Mouse (Mus musculus) embryonic facial prominence, embryonic 13.5 days (tissue): ENCODE results near the gene Son. TPM values are rescaled to one million over a fixed set of nuclear protein-coding genes. Genes with fewer than 3 reads are reported as not detected.
A peak's percentile ranks its signal among the peaks of the same experiment; 100 is the strongest.

Source experiments
- ATAC-seq: fragments of 200-750 bp; cut with Nextera tagmentation; 2 replicates; pipeline ENCODE4 v1.8.0; 2017; ENCODE audit warnings: low read depth; ENCODE audit not compliant: insufficient number of reproducible peaks, insufficient read depth, low FRiP score, low TSS enrichment
- H3K27ac ChIP-seq: fragments of 300-500 bp; sonication (generic); 2 replicates; pipeline ENCODE4 v1.5.1; 2015; ENCODE audit warnings: moderate library complexity, mild to moderate bottlenecking, inconsistent platforms
- H3K27me3 ChIP-seq: fragments of 300-500 bp; sonication (generic); 2 replicates; pipeline ENCODE4 v1.6.1; 2015; ENCODE audit warnings: mild to moderate bottlenecking, inconsistent platforms
- H3K36me3 ChIP-seq: fragments of 300-500 bp; sonication (generic); 2 replicates; pipeline ENCODE4 v1.6.1; 2015; ENCODE audit warnings: mild to moderate bottlenecking, inconsistent platforms
- H3K4me1 ChIP-seq: fragments of 300-500 bp; sonication (generic); 2 replicates; pipeline ENCODE4 v1.6.1; 2015; ENCODE audit warnings: inconsistent platforms
- H3K4me2 ChIP-seq: fragments of 300-500 bp; sonication (generic); 2 replicates; pipeline ENCODE4 v1.6.1; 2015; ENCODE audit warnings: moderate library complexity, mild to moderate bottlenecking, inconsistent platforms
- H3K4me3 ChIP-seq: fragments of 300-500 bp; sonication (generic); 2 replicates; pipeline ENCODE4 v1.5.1; 2015; ENCODE audit warnings: mild to moderate bottlenecking, inconsistent platforms
- H3K9ac ChIP-seq: fragments of 300-500 bp; sonication (generic); 2 replicates; pipeline ENCODE4 v1.6.1; 2015; ENCODE audit warnings: mild to moderate bottlenecking, inconsistent platforms
- H3K9me3 ChIP-seq: fragments of 300-500 bp; sonication (generic); 2 replicates; pipeline ENCODE4 v1.6.1; 2016; ENCODE audit warnings: inconsistent platforms
- WGBS: fragments of 180-500 bp; shearing (Covaris S2); methylation state at CpG from one replicate; pipeline ENCODE4 v1.1.7; 2015; ENCODE audit warnings: mixed read lengths; 5-methylcytosine and 5-hydroxymethylcytosine counted together
- polyA plus RNA-seq: library from polyadenylated mRNA; unstranded; fragments of >200 nt; fragmentation: Nextera tagmentation; extraction: Ambion mirVana; gene quantifications from 2 replicates; pipeline ENCODE4 v1.2.1, GENCODE M21; 2015

Son gene
- polyA plus RNA-seq, 1 experiment from 2014 or later, result 164 TPM

GRCm38 (mm10) chr16:91658471-91658870 is 11.2 kb downstream of the Son start:
- Histone ChIP-seq H3K9ac (no peak overlapping the region), H3K9me3 (no peaks in the 10 kb centered on the region; the same call in 1 of the 2 replicates), H3K4me1 (0 out of 2 replicates have a peak, but pooled peaks cover 2% of the 10 kb centered on the region), H3K27me3 (no peaks in the 10 kb centered on the region), H3K4me2 (no peak overlapping the region), H3K36me3 (peaks cover 93% of the 10 kb centered on the region), H3K4me3 (no peak overlapping the region), H3K27ac (no peak overlapping the region)
- no peak for ATAC-seq
- 94% methylated on average over 5 of the region's 5 CpGs for WGBS

GRCm38 (mm10) chr16:91659798-91660197 is 12.5 kb downstream of the Son start:
- H3K9ac ChIP-seq, result no peak overlapping the region
- no peak for ATAC-seq
- no peaks in the 10 kb centered on the region; the same call in 1 of the 2 replicates for H3K9me3 ChIP-seq
- no peaks in the 10 kb centered on the region for H3K27me3 ChIP-seq
- H3K4me1 ChIP-seq, result 0 out of 2 replicates have a peak, but pooled peaks cover 2% of the 10 kb centered on the region
- peaks cover 93% of the 10 kb centered on the region for H3K36me3 ChIP-seq
- 97% methylated on average over 20 of the region's 20 CpGs for WGBS
- no peak overlapping the region for H3K4me2 ChIP-seq
- no peak overlapping the region for H3K4me3 ChIP-seq
- no peak overlapping the region for H3K27ac ChIP-seq

GRCm38 (mm10) chr16:91661397-91661796 is 14.1 kb downstream of the Son start:
- no peak overlapping the region for H3K4me3 ChIP-seq
- no peak overlapping the region for H3K9ac ChIP-seq
- no peaks in the 10 kb centered on the region for H3K27me3 ChIP-seq
- H3K36me3 ChIP-seq, result peaks cover 92% of the 10 kb centered on the region
- 75% methylated on average over 1 of the region's 1 CpGs for WGBS
- ATAC-seq, result no peak
- no peak overlapping the region for H3K27ac ChIP-seq
- 0 out of 2 replicates have a peak, but pooled peaks cover 2% of the 10 kb centered on the region for H3K4me1 ChIP-seq
- H3K9me3 ChIP-seq, result no peaks in the 10 kb centered on the region; the same call in 1 of the 2 replicates
- H3K4me2 ChIP-seq, result no peak overlapping the region

GRCm38 (mm10) chr16:91662336-91662735 is 15.0 kb downstream of the Son start:
- Histone ChIP-seq H3K4me3 (no peak overlapping the region), H3K27ac (no peak overlapping the region), H3K9me3 (no peaks in the 10 kb centered on the region; the same call in 1 of the 2 replicates), H3K4me2 (no peak overlapping the region), H3K36me3 (peaks cover 92% of the 10 kb centered on the region), H3K27me3 (no peaks in the 10 kb centered on the region), H3K9ac (no peak overlapping the region), H3K4me1 (0 out of 2 replicates have a peak, but pooled peaks cover 2% of the 10 kb centered on the region)
- 95% methylated on average over 16 of the region's 16 CpGs for WGBS
- no peak for ATAC-seq

- Histone ChIP-seq H3K36me3 (peaks cover 83% of the 10 kb centered on the region), H3K27me3 (no peaks in the 10 kb centered on the region), H3K4me3 (no peak overlapping the region), H3K9ac (no peak overlapping the region), H3K27ac (no peak overlapping the region), H3K4me2 (no peak overlapping the region), H3K4me1 (0 out of 2 replicates have a peak, but pooled peaks cover 2% of the 10 kb centered on the region), H3K9me3 (no peaks in the 10 kb centered on the region; the same call in 1 of the 2 replicates)
- ATAC-seq, result no peak
- WGBS, result 92% methylated on average over 3 of the region's 3 CpGs
Measured at GRCm38 (mm10) chr16:91663795-91664194, 16.5 kb downstream of the Son start.

- Histone ChIP-seq H3K27ac (no peak overlapping the region), H3K4me3 (no peak overlapping the region), H3K27me3 (no peaks in the 10 kb centered on the region), H3K9ac (no peak overlapping the region), H3K36me3 (peaks cover 85% of the 10 kb centered on the region), H3K4me2 (no peak overlapping the region), H3K9me3 (no peaks in the 10 kb centered on the region), H3K4me1 (no peaks in the 10 kb centered on the region)
- ATAC-seq, result no peak
- WGBS, result 87% methylated on average over 4 of the region's 4 CpGs
Measured at GRCm38 (mm10) chr16:91674500-91674899, 27.2 kb downstream of the Son start.

GRCm38 (mm10) chr16:91678147-91678911 is 31.0 kb downstream of the Son start:
- no peaks in the 10 kb centered on the region for H3K9me3 ChIP-seq
- no peak overlapping the region for H3K9ac ChIP-seq
- peaks cover 80% of the 10 kb centered on the region for H3K36me3 ChIP-seq
- H3K4me2 ChIP-seq, result no peak overlapping the region
- H3K4me3 ChIP-seq, result no peak overlapping the region
- no peaks in the 10 kb centered on the region for H3K27me3 ChIP-seq
- no peak for ATAC-seq
- WGBS, result 92% methylated on average over 5 of the region's 5 CpGs
- no peak overlapping the region for H3K27ac ChIP-seq
- no peaks in the 10 kb centered on the region for H3K4me1 ChIP-seq

- no peak for ATAC-seq
- 78% methylated on average over 5 of the region's 5 CpGs for WGBS
- Histone ChIP-seq H3K27me3 (no peaks in the 10 kb centered on the region), H3K9ac (no peak overlapping the region), H3K9me3 (no peaks in the 10 kb centered on the region), H3K4me2 (no peak overlapping the region), H3K36me3 (peaks cover 83% of the 10 kb centered on the region), H3K4me1 (no peaks in the 10 kb centered on the region), H3K27ac (no peak overlapping the region), H3K4me3 (no peak overlapping the region)
Measured at GRCm38 (mm10) chr16:91680656-91681055, 33.4 kb downstream of the Son start.

- Histone ChIP-seq H3K27ac (no peak overlapping the region), H3K9me3 (no peaks in the 10 kb centered on the region), H3K4me1 (peaks cover 13% of the 10 kb centered on the region), H3K36me3 (peaks cover 48% of the 10 kb centered on the region), H3K9ac (no peak overlapping the region), H3K4me3 (no peak overlapping the region), H3K4me2 (no peak overlapping the region), H3K27me3 (no peaks in the 10 kb centered on the region)
- ATAC-seq, result no peak
- 89% methylated on average over 5 of the region's 5 CpGs for WGBS
Measured at GRCm38 (mm10) chr16:91685526-91685925, 38.2 kb downstream of the Son start.

- WGBS, result 78% methylated on average over 5 of the region's 5 CpGs
- no peak for ATAC-seq
- H3K9ac ChIP-seq, result no peak overlapping the region
Measured at GRCm38 (mm10) chr16:91686369-91686768, 39.1 kb downstream of the Son start.

GRCm38 (mm10) chr16:91688023-91688618 is 40.8 kb downstream of the Son start:
- H3K4me1 ChIP-seq, result peaks cover 13% of the 10 kb centered on the region
- H3K4me3 ChIP-seq, result peak overlapping the region; percentile 93
- peak overlapping the region; percentile 94 for H3K9ac ChIP-seq
- 1% methylated on average over 51 of the region's 51 CpGs for WGBS
- peaks cover 28% of the 10 kb centered on the region for H3K36me3 ChIP-seq
- peak; percentile 27 for ATAC-seq
- H3K27ac ChIP-seq, result peak overlapping the region; percentile 66; the same call in 1 of the 2 replicates
- peak overlapping the region; percentile 79 for H3K4me2 ChIP-seq
- no peaks in the 10 kb centered on the region for H3K9me3 ChIP-seq
- H3K27me3 ChIP-seq, result no peaks in the 10 kb centered on the region

More at GRCm38 (mm10) chr16:91686369-91686768, 39.1 kb downstream of the Son start:
- Histone ChIP-seq H3K4me1 (peaks cover 13% of the 10 kb centered on the region), H3K9me3 (no peaks in the 10 kb centered on the region), H3K27ac (no peak overlapping the region), H3K4me2 (no peak overlapping the region), H3K36me3 (peaks cover 44% of the 10 kb centered on the region), H3K4me3 (no peak overlapping the region), H3K27me3 (no peaks in the 10 kb centered on the region)
